Mouse (Mus musculus) ES-E14 (cell line): Measurements from ENCODE around the gene Cic.

Experiments used
- CHD2 ChIP-seq: IDR thresholded peaks from 2 replicates; pipeline ENCODE4 v1.6.1; 2014; ENCODE audit warnings: mild to moderate bottlenecking, low read depth, low read length, inconsistent platforms
- HCFC1 ChIP-seq: IDR thresholded peaks from 2 replicates; pipeline ENCODE4 v1.6.1; 2012; ENCODE audit warnings: low read length, inconsistent platforms, borderline replicate concordance; ENCODE audit not compliant: insufficient read depth

DNA sequence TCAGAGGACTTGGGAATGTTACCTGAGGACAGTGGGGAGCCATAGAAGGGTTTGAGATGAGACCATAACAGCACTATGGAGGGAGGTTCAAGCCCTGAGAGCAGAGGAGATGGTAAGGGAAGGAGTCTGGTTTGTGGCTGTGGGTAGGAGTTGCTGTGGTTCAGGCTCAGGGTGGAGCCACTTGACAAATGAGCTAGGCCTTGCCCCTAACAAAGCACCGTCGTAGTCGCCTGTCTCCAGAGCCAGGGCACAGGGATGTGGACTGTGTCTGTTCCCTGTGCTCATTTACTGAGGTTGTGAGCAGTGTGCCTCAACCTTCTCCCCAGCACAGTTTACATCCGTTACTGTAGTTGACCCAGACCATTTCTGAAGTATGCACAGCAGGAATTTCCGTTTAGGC is 7.1 kb downstream of the Cic start:
- TF ChIP-seq CHD2 (no peak), HCFC1 (no peak)
